Mouse (Mus musculus): Measurements from ENCODE around the gene Iqsec1. TPM values are rescaled to one million over a fixed set of nuclear protein-coding genes. Genes with fewer than 3 reads are reported as not detected.

Gene Iqsec1
- polyA plus RNA-seq, 1 experiment from 2014 or later = 29.5 TPM

- no peaks in the 10 kb centered on the region for H3K27me3 ChIP-seq (ENCODE audit: control insufficient read depth, insufficient read depth, low read length)
- no peak for ATAC-seq (ENCODE audit: low FRiP score, low TSS enrichment)
- no peak overlapping the region for H3K27ac ChIP-seq (replicated peaks; ENCODE audit: low read depth, low read length)
- H3K9ac ChIP-seq (replicated peaks; ENCODE audit: low read length) = no peak overlapping the region
- peaks cover 18% of the 10 kb centered on the region for H3K4me1 ChIP-seq (ENCODE audit: control insufficient read depth, insufficient read depth, low read length)
- no peaks in the 10 kb centered on the region for H3K36me3 ChIP-seq (ENCODE audit: control insufficient read depth, insufficient read depth, low read length)
- H3K4me3 ChIP-seq (replicated peaks; ENCODE audit: low read depth, low read length) = no peak overlapping the region
- no peak overlapping the region for H3K4me2 ChIP-seq (ENCODE audit: low read length)
- H3K9me3 ChIP-seq (ENCODE audit: control insufficient read depth, low read length) = no peaks in the 10 kb centered on the region
- WGBS = 73% methylated on average over 8 of the region's 8 CpGs
- peak; percentile 54 for DNase-seq
These were observed 185.9 kb downstream of the Iqsec1 start for GRCm38 (mm10) chr6:90802604-90803003.

- Histone ChIP-seq H3K36me3 (ENCODE audit: control insufficient read depth, insufficient read depth, low read length) (no peaks in the 10 kb centered on the region), H3K27ac (replicated peaks; ENCODE audit: low read depth, low read length) (no peak overlapping the region), H3K9me3 (ENCODE audit: control insufficient read depth, low read length) (no peaks in the 10 kb centered on the region), H3K27me3 (ENCODE audit: control insufficient read depth, insufficient read depth, low read length) (no peaks in the 10 kb centered on the region), H3K4me2 (ENCODE audit: low read length) (no peak overlapping the region), H3K4me3 (replicated peaks; ENCODE audit: low read depth, low read length) (no peak overlapping the region), H3K9ac (replicated peaks; ENCODE audit: low read length) (no peak overlapping the region), H3K4me1 (ENCODE audit: control insufficient read depth, insufficient read depth, low read length) (peaks cover 13% of the 10 kb centered on the region)
- 85% methylated on average over 3 of the region's 3 CpGs for WGBS
- DNase-seq = no peak
- no peak for ATAC-seq (ENCODE audit: low FRiP score, low TSS enrichment)
These were observed 186.4 kb downstream of the Iqsec1 start for GRCm38 (mm10) chr6:90802058-90802457.

- Histone ChIP-seq H3K4me2 (ENCODE audit: low read length) (no peak overlapping the region), H3K4me1 (ENCODE audit: control insufficient read depth, insufficient read depth, low read length) (peaks cover 5% of the 10 kb centered on the region; the same call in 1 of the 2 replicates), H3K27me3 (ENCODE audit: control insufficient read depth, insufficient read depth, low read length) (no peaks in the 10 kb centered on the region), H3K9ac (replicated peaks; ENCODE audit: low read length) (no peak overlapping the region), H3K36me3 (ENCODE audit: control insufficient read depth, insufficient read depth, low read length) (no peaks in the 10 kb centered on the region), H3K9me3 (ENCODE audit: control insufficient read depth, low read length) (no peaks in the 10 kb centered on the region), H3K27ac (replicated peaks; ENCODE audit: low read depth, low read length) (no peak overlapping the region), H3K4me3 (replicated peaks; ENCODE audit: low read depth, low read length) (no peak overlapping the region)
- DNase-seq (no peak), ATAC-seq (ENCODE audit: low FRiP score, low TSS enrichment) (no peak)
- WGBS = 84% methylated on average over 2 of the region's 2 CpGs
These were observed 187.7 kb downstream of the Iqsec1 start for GRCm38 (mm10) chr6:90800825-90801224.

- no peak overlapping the region for H3K9ac ChIP-seq (replicated peaks; ENCODE audit: low read length)
- H3K27ac ChIP-seq (replicated peaks; ENCODE audit: low read depth, low read length) = no peak overlapping the region
- H3K4me3 ChIP-seq (replicated peaks; ENCODE audit: low read depth, low read length) = no peak overlapping the region
- H3K27me3 ChIP-seq (ENCODE audit: control insufficient read depth, insufficient read depth, low read length) = no peaks in the 10 kb centered on the region
- peaks cover 5% of the 10 kb centered on the region; the same call in 1 of the 2 replicates for H3K4me1 ChIP-seq (ENCODE audit: control insufficient read depth, insufficient read depth, low read length)
- DNase-seq (no peak), ATAC-seq (ENCODE audit: low FRiP score, low TSS enrichment) (no peak)
- 95% methylated on average over 1 of the region's 1 CpGs for WGBS
- H3K4me2 ChIP-seq (ENCODE audit: low read length) = no peak overlapping the region
- H3K9me3 ChIP-seq (ENCODE audit: control insufficient read depth, low read length) = no peaks in the 10 kb centered on the region
- H3K36me3 ChIP-seq (ENCODE audit: control insufficient read depth, insufficient read depth, low read length) = no peaks in the 10 kb centered on the region
These were observed 189.4 kb downstream of the Iqsec1 start for GRCm38 (mm10) chr6:90799116-90799515.

GRCm38 (mm10) chr6:90798201-90798600 lies 190.3 kb downstream of the Iqsec1 start:
- DNase-seq (no peak), ATAC-seq (ENCODE audit: low FRiP score, low TSS enrichment) (no peak)
- Histone ChIP-seq H3K9ac (replicated peaks; ENCODE audit: low read length) (no peak overlapping the region), H3K27ac (replicated peaks; ENCODE audit: low read depth, low read length) (no peak overlapping the region), H3K4me3 (replicated peaks; ENCODE audit: low read depth, low read length) (no peak overlapping the region), H3K36me3 (ENCODE audit: control insufficient read depth, insufficient read depth, low read length) (no peaks in the 10 kb centered on the region), H3K4me1 (ENCODE audit: control insufficient read depth, insufficient read depth, low read length) (peaks cover 5% of the 10 kb centered on the region; the same call in 1 of the 2 replicates), H3K27me3 (ENCODE audit: control insufficient read depth, insufficient read depth, low read length) (no peaks in the 10 kb centered on the region), H3K9me3 (ENCODE audit: control insufficient read depth, low read length) (no peaks in the 10 kb centered on the region), H3K4me2 (ENCODE audit: low read length) (no peak overlapping the region)

- WGBS = 97% methylated on average over 2 of the region's 2 CpGs
- Histone ChIP-seq H3K4me3 (replicated peaks; ENCODE audit: low read depth, low read length) (no peak overlapping the region), H3K27ac (replicated peaks; ENCODE audit: low read depth, low read length) (no peak overlapping the region), H3K9me3 (ENCODE audit: control insufficient read depth, low read length) (no peaks in the 10 kb centered on the region), H3K36me3 (ENCODE audit: control insufficient read depth, insufficient read depth, low read length) (no peaks in the 10 kb centered on the region), H3K9ac (replicated peaks; ENCODE audit: low read length) (no peak overlapping the region), H3K4me1 (ENCODE audit: control insufficient read depth, insufficient read depth, low read length) (no peaks in the 10 kb centered on the region), H3K27me3 (ENCODE audit: control insufficient read depth, insufficient read depth, low read length) (no peaks in the 10 kb centered on the region), H3K4me2 (ENCODE audit: low read length) (no peak overlapping the region)
- ATAC-seq (ENCODE audit: low FRiP score, low TSS enrichment) (no peak), DNase-seq (no peak)
These were observed 191.4 kb downstream of the Iqsec1 start for GRCm38 (mm10) chr6:90796902-90797596.

- H3K9ac ChIP-seq (replicated peaks; ENCODE audit: low read length) = no peak overlapping the region
- no peaks in the 10 kb centered on the region for H3K9me3 ChIP-seq (ENCODE audit: control insufficient read depth, low read length)
- H3K4me2 ChIP-seq (ENCODE audit: low read length) = no peak overlapping the region
- no peaks in the 10 kb centered on the region for H3K36me3 ChIP-seq (ENCODE audit: control insufficient read depth, insufficient read depth, low read length)
- H3K27me3 ChIP-seq (ENCODE audit: control insufficient read depth, insufficient read depth, low read length) = no peaks in the 10 kb centered on the region
- H3K27ac ChIP-seq (replicated peaks; ENCODE audit: low read depth, low read length) = no peak overlapping the region
- ATAC-seq (ENCODE audit: low FRiP score, low TSS enrichment) (no peak), DNase-seq (no peak)
- no peak overlapping the region for H3K4me3 ChIP-seq (replicated peaks; ENCODE audit: low read depth, low read length)
- peaks cover 18% of the 10 kb centered on the region for H3K4me1 ChIP-seq (ENCODE audit: control insufficient read depth, insufficient read depth, low read length)
These were observed 197.6 kb downstream of the Iqsec1 start for GRCm38 (mm10) chr6:90790901-90791300.

GRCm38 (mm10) chr6:90789520-90789919 lies 199.0 kb downstream of the Iqsec1 start:
- DNase-seq (no peak), ATAC-seq (ENCODE audit: low FRiP score, low TSS enrichment) (no peak)
- Histone ChIP-seq H3K4me2 (ENCODE audit: low read length) (no peak overlapping the region), H3K9me3 (ENCODE audit: control insufficient read depth, low read length) (no peaks in the 10 kb centered on the region), H3K4me1 (ENCODE audit: control insufficient read depth, insufficient read depth, low read length) (peaks cover 19% of the 10 kb centered on the region), H3K27me3 (ENCODE audit: control insufficient read depth, insufficient read depth, low read length) (no peaks in the 10 kb centered on the region), H3K9ac (replicated peaks; ENCODE audit: low read length) (no peak overlapping the region), H3K4me3 (replicated peaks; ENCODE audit: low read depth, low read length) (no peak overlapping the region), H3K27ac (replicated peaks; ENCODE audit: low read depth, low read length) (no peak overlapping the region), H3K36me3 (ENCODE audit: control insufficient read depth, insufficient read depth, low read length) (no peaks in the 10 kb centered on the region)
- WGBS = 15% methylated on average over 5 of the region's 5 CpGs

- no peaks in the 10 kb centered on the region for H3K36me3 ChIP-seq (ENCODE audit: control insufficient read depth, insufficient read depth, low read length)
- no peaks in the 10 kb centered on the region for H3K27me3 ChIP-seq (ENCODE audit: control insufficient read depth, insufficient read depth, low read length)
- no peak for ATAC-seq (ENCODE audit: low FRiP score, low TSS enrichment)
- no peaks in the 10 kb centered on the region for H3K9me3 ChIP-seq (ENCODE audit: control insufficient read depth, low read length)
- 95% methylated on average over 3 of the region's 3 CpGs for whole genome bisulfite sequencing
- H3K4me3 ChIP-seq (replicated peaks; ENCODE audit: low read depth, low read length) = no peak overlapping the region
- H3K27ac ChIP-seq (replicated peaks; ENCODE audit: low read depth, low read length) = peak overlapping the region; percentile 87
- DNase-seq = no peak
- no peak overlapping the region for H3K4me2 ChIP-seq (ENCODE audit: low read length)
- peaks cover 39% of the 10 kb centered on the region for H3K4me1 ChIP-seq (ENCODE audit: control insufficient read depth, insufficient read depth, low read length)
- no peak overlapping the region for H3K9ac ChIP-seq (replicated peaks; ENCODE audit: low read length)
These were observed 200.9 kb downstream of the Iqsec1 start for GRCm38 (mm10) chr6:90787587-90787986.

Measured in midbrain, embryonic 14.5 days (tissue).